Mouse (Mus musculus) midbrain, embryonic 11.5 days (tissue): ENCODE data around the gene Zkscan14. TPM values are rescaled to one million over a fixed set of nuclear protein-coding genes. Genes with fewer than 3 reads are reported as not detected.
"Not testable (repeated sequence)": the region's sequence is repeated elsewhere in the genome, so short reads cannot be mapped to it uniquely, and the experiment has no call there.

Experiments used
- ATAC-seq: fragments of 200-750 bp; cut with Nextera tagmentation; 2 replicates; pipeline ENCODE4 v1.8.0; 2017; ENCODE audit warnings: moderate TSS enrichment, moderate library complexity; ENCODE audit not compliant: low FRiP score
- DNase-seq: peaks from one replicate; pipeline ENCODE4 v3.0.0; 2015; ENCODE audit warnings: low spot score; ENCODE audit errors: missing footprints
- H3K27ac ChIP-seq: fragments of 300-500 bp; sonication (generic); 2 replicates; pipeline ENCODE4 v1.5.1; 2014; ENCODE audit warnings: low read depth, low read length
- H3K27me3 ChIP-seq: fragments of 300-500 bp; sonication (generic); 2 replicates; pipeline ENCODE4 v1.6.1; 2014; ENCODE audit warnings: mild to moderate bottlenecking, low read length, moderate library complexity, mixed read lengths; ENCODE audit not compliant: control insufficient read depth, insufficient read depth
- H3K36me3 ChIP-seq: fragments of 300-500 bp; sonication (generic); 2 replicates; pipeline ENCODE4 v1.6.1; 2014; ENCODE audit warnings: mild to moderate bottlenecking, low read length, moderate library complexity, mixed read lengths; ENCODE audit not compliant: control insufficient read depth, insufficient read depth
- H3K4me1 ChIP-seq: fragments of 300-500 bp; sonication (generic); 2 replicates; pipeline ENCODE4 v1.6.1; 2014; ENCODE audit warnings: low read length; ENCODE audit not compliant: control insufficient read depth, insufficient read depth
- H3K4me2 ChIP-seq: fragments of 300-500 bp; sonication (generic); 2 replicates; pipeline ENCODE4 v1.6.1; 2014; ENCODE audit warnings: mild to moderate bottlenecking, moderate library complexity
- H3K4me3 ChIP-seq: fragments of 300-500 bp; sonication (generic); 2 replicates; pipeline ENCODE4 v1.5.1; 2014; ENCODE audit warnings: low read depth, low read length
- H3K9ac ChIP-seq: fragments of 300-500 bp; sonication (generic); 2 replicates; pipeline ENCODE4 v1.6.1; 2014; ENCODE audit warnings: low read length
- H3K9me3 ChIP-seq: fragments of 300-500 bp; sonication (generic); 2 replicates; pipeline ENCODE4 v1.6.1; 2016; ENCODE audit warnings: low read length; ENCODE audit not compliant: control insufficient read depth
- WGBS: fragments of 180-500 bp; shearing (Covaris S2); extraction: QIAGEN DNeasy Blood & Tissue Kit; methylation state at CpG from one replicate; pipeline ENCODE4 v1.1.7; 2014; 5-methylcytosine and 5-hydroxymethylcytosine counted together
- polyA plus RNA-seq: library from polyadenylated mRNA; unstranded; fragments of >200 nt; fragmentation: Nextera tagmentation; extraction: Ambion mirVana; gene quantifications from 2 replicates; pipeline ENCODE4 v1.2.1, GENCODE M21; 2014

The Zkscan14 gene
- polyA plus RNA-seq, 1 experiment from 2014 or later, result 9.6 TPM

DNA sequence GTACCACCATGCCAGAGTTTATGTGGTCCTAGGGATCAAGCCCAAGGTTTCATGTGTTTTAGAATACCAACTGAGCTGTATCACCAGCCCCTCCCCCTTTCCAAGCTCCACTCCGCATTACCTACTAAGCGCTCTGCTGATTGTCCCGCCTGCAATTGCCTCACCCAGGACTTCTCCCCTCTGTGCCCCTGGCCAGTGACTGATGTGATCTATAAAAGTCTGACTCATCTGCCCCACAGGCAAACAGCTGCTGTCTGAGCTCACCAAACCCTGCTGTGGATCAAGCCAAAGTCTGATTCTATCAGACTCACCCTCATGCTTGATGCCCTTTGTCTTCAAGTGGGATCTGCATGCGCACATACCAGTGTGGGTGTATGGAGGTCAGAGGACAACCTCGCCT, 21.2 kb upstream of the Zkscan14 start:
- Histone ChIP-seq H3K4me2 (no peak overlapping the region), H3K4me3 (no peak overlapping the region), H3K27me3 (no peaks in the 10 kb centered on the region), H3K9ac (no peak overlapping the region), H3K27ac (no peak overlapping the region), H3K9me3 (no peaks in the 10 kb centered on the region), H3K4me1 (no peaks in the 10 kb centered on the region), H3K36me3 (peaks cover 14% of the 10 kb centered on the region)
- no peak for ATAC-seq
- no peak for DNase-seq
- WGBS, result 85% methylated on average over 5 of the region's 5 CpGs

DNA sequence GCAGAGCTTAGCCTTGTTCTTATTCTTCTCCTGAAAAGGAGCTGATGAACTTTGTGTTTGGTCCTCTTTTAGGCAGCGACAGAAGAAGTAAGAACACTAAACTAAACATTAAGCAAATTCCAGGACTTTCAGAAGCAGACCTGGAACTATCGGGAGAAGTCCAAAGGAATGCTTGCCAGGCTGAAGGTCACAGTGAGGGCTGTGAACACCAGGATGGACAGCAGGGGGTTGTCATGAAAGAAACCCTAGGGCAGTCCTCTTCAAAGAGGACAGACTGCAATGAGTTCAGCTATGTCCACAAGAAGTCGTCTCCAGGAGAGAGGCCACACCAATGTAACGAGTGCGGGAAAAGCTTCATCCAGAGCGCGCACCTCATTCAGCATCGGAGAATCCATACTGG, 18.3 kb upstream of the Zkscan14 start:
- Histone ChIP-seq H3K9ac (no peak overlapping the region), H3K4me2 (no peak overlapping the region), H3K36me3 (peaks cover 14% of the 10 kb centered on the region), H3K27ac (no peak overlapping the region), H3K9me3 (no peaks in the 10 kb centered on the region), H3K4me1 (no peaks in the 10 kb centered on the region), H3K27me3 (no peaks in the 10 kb centered on the region), H3K4me3 (no peak overlapping the region)
- no peak for DNase-seq
- 93% methylated on average over 8 of the region's 8 CpGs for WGBS
- ATAC-seq, result no peak

DNA sequence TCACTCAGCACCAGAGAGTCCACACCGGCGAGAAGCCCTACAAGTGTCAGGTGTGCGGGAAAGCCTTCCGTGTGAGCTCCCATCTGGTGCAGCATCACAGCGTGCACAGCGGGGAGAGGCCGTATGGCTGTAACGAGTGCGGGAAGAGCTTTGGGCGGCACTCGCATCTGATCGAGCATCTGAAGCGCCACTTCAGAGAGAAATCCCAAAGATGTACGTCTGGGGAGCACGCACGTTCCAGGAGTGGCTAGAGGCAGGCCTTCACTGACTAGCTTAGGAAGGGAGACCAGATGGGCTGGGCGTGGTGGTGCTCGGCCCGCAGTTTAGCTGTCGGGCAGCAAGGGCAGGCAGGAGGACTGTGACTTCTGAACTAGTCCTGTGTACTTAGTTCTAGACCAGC, 17.0 kb upstream of the Zkscan14 start:
- Histone ChIP-seq H3K36me3 (peaks cover 16% of the 10 kb centered on the region), H3K9ac (no peak overlapping the region), H3K4me3 (no peak overlapping the region), H3K4me2 (no peak overlapping the region), H3K9me3 (no peaks in the 10 kb centered on the region), H3K4me1 (no peaks in the 10 kb centered on the region), H3K27ac (no peak overlapping the region), H3K27me3 (no peaks in the 10 kb centered on the region)
- 96% methylated on average over 20 of the region's 20 CpGs for WGBS
- ATAC-seq (no peak), DNase-seq (no peak)

DNA sequence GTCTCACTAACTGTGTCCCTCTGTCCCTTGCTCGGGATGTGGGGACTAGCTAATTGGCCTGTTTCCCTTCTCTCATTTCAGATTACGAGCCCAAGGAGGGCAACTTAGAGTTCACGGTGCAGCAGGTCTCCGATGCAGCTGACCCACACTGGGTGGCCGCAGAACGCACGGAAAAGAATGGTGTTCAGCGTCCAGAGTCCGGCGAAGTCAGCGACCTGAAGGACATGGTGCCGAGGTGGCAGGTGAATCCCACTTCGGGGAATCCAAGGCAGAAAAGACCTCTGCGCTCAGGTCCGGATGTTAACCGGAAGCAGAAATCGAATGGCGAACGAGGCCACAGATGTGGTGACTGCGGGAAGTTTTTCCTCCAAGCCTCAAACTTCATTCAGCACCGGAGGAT, 16.5 kb upstream of the Zkscan14 start:
- no peaks in the 10 kb centered on the region for H3K4me1 ChIP-seq
- no peak overlapping the region for H3K4me2 ChIP-seq
- no peak overlapping the region for H3K9ac ChIP-seq
- WGBS, result 95% methylated on average over 21 of the region's 21 CpGs
- H3K4me3 ChIP-seq, result no peak overlapping the region
- H3K9me3 ChIP-seq, result no peaks in the 10 kb centered on the region
- DNase-seq (no peak), ATAC-seq (no peak)
- peaks cover 16% of the 10 kb centered on the region for H3K36me3 ChIP-seq
- no peak overlapping the region for H3K27ac ChIP-seq
- no peaks in the 10 kb centered on the region for H3K27me3 ChIP-seq

DNA sequence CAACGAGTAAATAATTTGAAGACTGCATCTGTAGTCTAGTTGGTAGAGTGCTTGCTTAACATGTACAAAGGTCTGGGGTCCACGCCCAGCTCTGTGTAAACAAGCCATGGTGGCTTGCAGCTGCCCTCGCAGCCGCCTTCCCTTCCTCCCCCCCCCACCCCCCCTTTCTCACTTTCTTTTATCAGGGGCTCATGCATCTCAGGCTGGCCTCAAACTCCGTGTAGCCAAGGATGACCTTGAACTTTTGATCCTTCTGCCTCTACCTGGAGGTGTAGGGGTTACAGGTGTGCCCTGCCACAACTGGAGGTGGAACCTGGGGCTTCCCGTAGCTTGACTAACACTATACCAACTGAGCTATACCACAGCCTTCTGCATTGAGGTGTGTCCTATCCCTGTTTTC, 16.1 kb upstream of the Zkscan14 start:
- Histone ChIP-seq H3K4me1 (no peaks in the 10 kb centered on the region), H3K27ac (no peak overlapping the region), H3K27me3 (no peaks in the 10 kb centered on the region), H3K4me2 (no peak overlapping the region), H3K9me3 (no peaks in the 10 kb centered on the region), H3K9ac (no peak overlapping the region), H3K36me3 (peaks cover 16% of the 10 kb centered on the region), H3K4me3 (no peak overlapping the region)
- 90% methylated on average over 6 of the region's 6 CpGs for WGBS
- DNase-seq (no peak), ATAC-seq (no peak)

DNA sequence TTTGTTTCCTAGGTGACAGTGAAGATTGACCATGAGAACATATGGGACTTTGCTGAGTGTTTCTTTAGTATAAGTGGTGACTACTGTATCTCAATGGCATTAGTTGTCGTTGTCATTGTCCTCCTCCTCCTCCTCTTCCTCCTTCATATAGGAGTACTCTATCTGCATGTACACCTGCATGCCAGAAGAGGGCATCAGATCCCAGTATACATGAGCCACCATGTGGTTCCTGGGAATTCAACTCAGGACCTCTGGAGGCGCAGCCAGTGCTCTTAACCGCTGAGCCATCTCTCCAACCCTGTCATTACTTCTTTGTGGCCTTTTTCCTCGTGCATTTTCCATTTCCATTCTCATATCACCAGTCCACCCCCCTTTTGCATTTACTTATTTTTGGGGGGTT, 13.0 kb upstream of the Zkscan14 start:
- Histone ChIP-seq H3K36me3 (peaks cover 13% of the 10 kb centered on the region), H3K9me3 (no peaks in the 10 kb centered on the region), H3K27ac (no peak overlapping the region), H3K4me3 (no peak overlapping the region), H3K27me3 (no peaks in the 10 kb centered on the region), H3K4me2 (no peak overlapping the region), H3K9ac (no peak overlapping the region), H3K4me1 (no peaks in the 10 kb centered on the region)
- no peak for DNase-seq
- 66% methylated on average over 4 of the region's 4 CpGs for WGBS
- no peak for ATAC-seq

DNA sequence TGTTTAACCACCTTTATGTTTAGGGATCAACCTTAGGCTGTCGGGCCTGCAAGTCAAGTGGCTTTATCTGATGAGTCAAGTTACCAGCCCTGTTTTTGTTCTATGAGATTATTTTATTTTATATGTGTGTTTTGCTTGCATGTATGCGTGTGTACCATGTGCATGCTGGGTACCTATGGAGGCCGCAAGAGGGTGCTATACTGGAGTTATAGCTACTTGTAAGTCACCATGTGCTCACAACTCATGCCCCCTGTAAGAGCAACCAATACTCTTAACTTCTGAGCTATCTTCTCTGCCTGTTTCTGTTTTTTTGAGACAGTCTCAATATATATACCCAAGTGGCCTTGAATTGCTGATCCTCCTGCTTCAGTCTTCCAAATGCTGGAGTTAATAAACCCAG, 11.8 kb upstream of the Zkscan14 start:
- no peak for DNase-seq
- Histone ChIP-seq H3K27me3 (no peaks in the 10 kb centered on the region), H3K4me3 (no peak overlapping the region), H3K36me3 (peaks cover 10% of the 10 kb centered on the region), H3K27ac (no peak overlapping the region), H3K9ac (no peak overlapping the region), H3K4me2 (no peak overlapping the region), H3K9me3 (no peaks in the 10 kb centered on the region), H3K4me1 (no peaks in the 10 kb centered on the region)
- WGBS, result 92% methylated on average over 3 of the region's 3 CpGs
- no peak for ATAC-seq

DNA sequence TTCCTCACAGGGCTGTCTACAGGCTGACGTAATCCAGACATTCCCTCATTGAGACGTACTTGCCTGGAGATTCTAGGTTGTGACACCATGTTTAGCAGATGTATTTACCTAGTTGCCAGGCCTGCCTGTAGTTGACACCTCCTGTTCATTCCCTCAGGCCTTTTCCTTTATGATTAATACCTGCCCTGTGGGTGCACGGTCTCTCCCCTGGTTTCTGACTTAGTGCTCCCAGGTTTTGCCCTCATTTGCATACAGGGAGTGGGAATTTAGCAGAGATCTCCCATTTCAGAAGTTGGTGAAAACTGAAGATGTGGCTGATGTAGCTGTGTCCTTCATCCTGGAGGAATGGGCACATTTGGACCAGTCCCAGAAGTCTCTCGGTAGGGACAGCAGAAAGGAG, 10.5 kb upstream of the Zkscan14 start:
- H3K27ac ChIP-seq, result no peak overlapping the region
- no peak overlapping the region for H3K4me3 ChIP-seq
- H3K9ac ChIP-seq, result no peak overlapping the region
- no peak overlapping the region for H3K4me2 ChIP-seq
- H3K9me3 ChIP-seq, result no peaks in the 10 kb centered on the region
- 92% methylated on average over 4 of the region's 4 CpGs for WGBS
- ATAC-seq, result no peak
- no peaks in the 10 kb centered on the region for H3K4me1 ChIP-seq
- no peaks in the 10 kb centered on the region for H3K27me3 ChIP-seq
- H3K36me3 ChIP-seq, result peaks cover 8% of the 10 kb centered on the region; the same call in 1 of the 2 replicates
- no peak for DNase-seq

DNA sequence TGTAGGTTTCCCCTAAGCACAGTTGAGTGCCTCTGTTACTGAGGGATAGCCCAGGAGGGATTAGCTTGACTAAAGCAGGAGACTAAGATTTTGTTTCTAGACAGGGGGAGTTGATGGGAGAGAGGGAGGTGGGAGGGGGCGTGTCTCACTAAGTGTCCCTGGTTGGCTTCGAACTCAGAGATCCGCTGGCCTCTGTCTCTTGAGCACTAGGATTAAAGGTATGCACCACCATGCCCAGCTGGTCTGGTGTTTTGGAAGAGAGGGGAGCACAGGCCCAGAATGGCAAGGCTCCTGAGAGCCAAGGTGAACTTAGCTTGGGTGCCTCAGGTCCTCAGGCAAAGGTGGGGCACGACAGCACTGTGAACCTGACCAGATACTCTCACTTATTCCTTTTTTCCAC, 9.7 kb upstream of the Zkscan14 start:
- 95% methylated on average over 4 of the region's 4 CpGs for WGBS

DNA sequence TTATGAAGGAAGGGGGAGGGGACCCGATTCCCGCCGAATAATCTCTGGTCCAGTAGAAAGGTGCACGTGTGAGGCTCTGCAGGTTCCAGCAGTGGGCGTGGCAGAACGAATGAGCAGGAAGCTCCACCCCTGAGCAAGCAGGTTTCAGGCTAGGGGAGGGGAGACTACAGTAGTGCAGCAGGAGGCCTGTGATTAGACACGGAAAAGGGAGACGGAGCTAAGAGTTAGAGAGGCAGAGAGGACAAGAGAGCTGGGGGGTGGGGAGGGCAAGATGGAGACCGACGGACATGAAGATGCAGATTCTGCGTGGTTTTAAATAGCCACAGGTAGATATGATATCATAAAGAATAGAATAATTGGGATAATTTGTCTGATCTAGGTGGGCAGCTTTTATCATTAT, 6.7 kb upstream of the Zkscan14 start:
- not testable (repeated sequence) for DNase-seq, H3K36me3 ChIP-seq, H3K4me3 ChIP-seq, H3K4me1 ChIP-seq, H3K9me3 ChIP-seq, H3K27ac ChIP-seq, H3K27me3 ChIP-seq, H3K4me2 ChIP-seq, H3K9ac ChIP-seq, ATAC-seq
- 48% methylated on average over 11 of the region's 11 CpGs for WGBS

More for the DNA sequence above, 9.7 kb upstream of the Zkscan14 start:
- Histone ChIP-seq H3K27me3 (no peaks in the 10 kb centered on the region), H3K9ac (no peak overlapping the region), H3K36me3 (peaks cover 8% of the 10 kb centered on the region; the same call in 1 of the 2 replicates), H3K4me2 (no peak overlapping the region), H3K27ac (no peak overlapping the region), H3K9me3 (no peaks in the 10 kb centered on the region), H3K4me1 (no peaks in the 10 kb centered on the region), H3K4me3 (no peak overlapping the region)
- ATAC-seq (no peak), DNase-seq (no peak)
